Mouse (Mus musculus) myocyte (in vitro differentiated cells): ENCODE data around the gene Mta3. TPM values are rescaled to one million over a fixed set of nuclear protein-coding genes. Genes with fewer than 3 reads are reported as not detected.

Source experiments
- H3K27me3 ChIP-seq: one replicate; pipeline ENCODE4 v1.6.1; 2011; ENCODE audit not compliant: control insufficient read depth, insufficient read depth, insufficient read length
- H3K36me3 ChIP-seq: one replicate; pipeline ENCODE4 v1.6.1; 2011; ENCODE audit not compliant: control insufficient read depth, insufficient read depth
- H3K4me2 ChIP-seq: one replicate; pipeline ENCODE4 v1.6.1; 2011; ENCODE audit warnings: low read depth, control low read depth
- H3K4me3 ChIP-seq: one replicate; pipeline ENCODE4 v1.5.1; 2011; ENCODE audit warnings: mild to moderate bottlenecking, control low read depth, moderate library complexity
- H3K79me2 ChIP-seq: one replicate; pipeline ENCODE4 v1.6.1; 2011; ENCODE audit not compliant: control insufficient read depth, insufficient read depth
- H3ac ChIP-seq: one replicate; pipeline ENCODE4 v1.6.1; 2011; ENCODE audit not compliant: control insufficient read depth, insufficient read length
- CEBPB ChIP-seq: IDR thresholded peaks from 2 replicates; pipeline ENCODE4 v1.6.1; 2011; ENCODE audit warnings: mild to moderate bottlenecking, moderate library complexity; ENCODE audit not compliant: poor library complexity, insufficient read depth, severe bottlenecking
- E2F4 ChIP-seq: IDR thresholded peaks from one replicate; pipeline ENCODE4 v1.6.1; 2011; ENCODE audit warnings: mild to moderate bottlenecking, control low read depth, moderate library complexity; ENCODE audit not compliant: insufficient read depth
- MAX ChIP-seq: IDR thresholded peaks from one replicate; pipeline ENCODE4 v1.6.1; 2011; ENCODE audit warnings: low read depth, mild to moderate bottlenecking, control low read depth
- MYOD1 ChIP-seq, 3 experiments: IDR thresholded peaks; one replicate each; pipeline ENCODE4 v1.6.1; 2011; ENCODE audit warnings: control low read depth in 2 of 3, low read depth in 2 of 3, mild to moderate bottlenecking in 2 of 3, moderate library complexity in 1 of 3; ENCODE audit not compliant: insufficient read length in 2 of 3, control insufficient read depth in 1 of 3
- MYOG ChIP-seq, 3 experiments: IDR thresholded peaks; one replicate each; pipeline ENCODE4 v1.6.1; 2011; ENCODE audit warnings: control low read depth in 2 of 3, low read depth in 2 of 3, mild to moderate bottlenecking in 2 of 3; ENCODE audit not compliant: insufficient read length in 2 of 3, control insufficient read depth in 1 of 3, insufficient read depth in 1 of 3
- POLR2A ChIP-seq: IDR thresholded peaks from one replicate; pipeline ENCODE4 v1.6.1; 2011; ENCODE audit warnings: low read depth, mild to moderate bottlenecking, control low read depth, moderate library complexity; ENCODE audit not compliant: insufficient read length
- POLR2AphosphoS2 ChIP-seq: IDR thresholded peaks from one replicate; pipeline ENCODE4 v1.6.1; 2011; ENCODE audit warnings: low read depth, control low read depth; ENCODE audit not compliant: insufficient read length
- REST ChIP-seq: IDR thresholded peaks from one replicate; pipeline ENCODE4 v1.6.1; 2011; ENCODE audit warnings: mild to moderate bottlenecking, control low read depth, moderate library complexity; ENCODE audit not compliant: insufficient read depth, insufficient read length
- SRF ChIP-seq: IDR thresholded peaks from one replicate; pipeline ENCODE4 v1.6.1; 2011; ENCODE audit warnings: low read depth; ENCODE audit not compliant: control insufficient read depth, insufficient read length
- TCF12 ChIP-seq: IDR thresholded peaks from one replicate; pipeline ENCODE4 v1.6.1; 2011; ENCODE audit warnings: mild to moderate bottlenecking, control low read depth; ENCODE audit not compliant: poor library complexity, insufficient read depth, severe bottlenecking
- TCF3 ChIP-seq: IDR thresholded peaks from one replicate; pipeline ENCODE4 v1.6.1; 2011; ENCODE audit warnings: low read depth, control low read depth; ENCODE audit not compliant: insufficient read length
- USF1 ChIP-seq: IDR thresholded peaks from one replicate; pipeline ENCODE4 v1.6.1; 2011; ENCODE audit warnings: low read depth, mild to moderate bottlenecking, control low read depth, moderate library complexity
- polyA plus RNA-seq: library from polyadenylated mRNA; unstranded; fragments of >200 nt; fragmentation: generic; extraction: Trizol; gene quantifications from one replicate; pipeline ENCODE4 v1.2.1, GENCODE M21; 2012; ENCODE audit warnings: missing spikeins

The Mta3 gene
- polyA plus RNA-seq, 1 experiment: 30.6 TPM

DNA sequence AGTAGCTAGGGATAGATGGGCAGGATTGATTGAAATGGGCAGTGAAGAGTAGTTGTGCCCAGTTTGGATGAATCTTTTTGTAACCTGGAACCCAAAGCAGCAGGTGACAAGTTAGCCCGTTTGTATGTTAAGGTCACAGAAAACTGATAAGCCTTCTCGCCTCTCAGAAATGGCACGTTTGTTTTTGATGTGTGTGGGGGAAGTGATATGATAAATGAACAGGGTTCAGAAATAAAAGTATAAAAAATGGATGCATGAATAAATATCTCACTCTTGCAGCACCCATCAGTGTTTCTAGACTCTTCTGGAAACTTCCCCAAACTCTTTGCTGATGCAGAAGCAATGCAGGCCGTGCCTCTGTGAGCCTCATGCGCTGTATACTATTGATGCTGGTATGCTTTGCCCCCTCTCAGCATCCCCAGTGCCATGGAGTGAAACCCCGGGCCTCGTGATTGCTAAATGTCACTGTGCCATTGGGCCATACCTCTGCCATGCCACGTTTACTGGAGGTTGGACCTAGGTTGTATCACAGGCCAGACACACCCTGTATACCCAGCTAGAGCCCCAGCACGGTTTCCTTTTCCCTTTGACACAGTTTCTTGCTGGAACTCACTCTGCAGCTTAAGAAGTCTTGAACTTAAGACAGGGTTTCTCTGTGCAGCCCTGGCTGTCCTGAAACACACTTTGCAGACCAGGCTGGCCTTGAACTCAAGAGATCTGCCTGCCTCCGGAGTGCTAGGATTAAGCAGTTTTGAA is 41.6 kb downstream of the Mta3 start:
- no peaks in the 10 kb centered on the region for H3K27me3 ChIP-seq
- H3ac ChIP-seq: no peak overlapping the region
- H3K4me2 ChIP-seq: no peak overlapping the region
- H3K4me3 ChIP-seq: no peak overlapping the region
- TF ChIP-seq MYOG (IDR thresholded peaks at IDR 0.05; ENCODE audit: control insufficient read depth in 1 of 3, insufficient read depth in 1 of 3, insufficient read length in 2 of 3, low read depth in 2 of 3): no peak
- H3K79me2 ChIP-seq: no peaks in the 10 kb centered on the region
- no peaks in the 10 kb centered on the region for H3K36me3 ChIP-seq

DNA sequence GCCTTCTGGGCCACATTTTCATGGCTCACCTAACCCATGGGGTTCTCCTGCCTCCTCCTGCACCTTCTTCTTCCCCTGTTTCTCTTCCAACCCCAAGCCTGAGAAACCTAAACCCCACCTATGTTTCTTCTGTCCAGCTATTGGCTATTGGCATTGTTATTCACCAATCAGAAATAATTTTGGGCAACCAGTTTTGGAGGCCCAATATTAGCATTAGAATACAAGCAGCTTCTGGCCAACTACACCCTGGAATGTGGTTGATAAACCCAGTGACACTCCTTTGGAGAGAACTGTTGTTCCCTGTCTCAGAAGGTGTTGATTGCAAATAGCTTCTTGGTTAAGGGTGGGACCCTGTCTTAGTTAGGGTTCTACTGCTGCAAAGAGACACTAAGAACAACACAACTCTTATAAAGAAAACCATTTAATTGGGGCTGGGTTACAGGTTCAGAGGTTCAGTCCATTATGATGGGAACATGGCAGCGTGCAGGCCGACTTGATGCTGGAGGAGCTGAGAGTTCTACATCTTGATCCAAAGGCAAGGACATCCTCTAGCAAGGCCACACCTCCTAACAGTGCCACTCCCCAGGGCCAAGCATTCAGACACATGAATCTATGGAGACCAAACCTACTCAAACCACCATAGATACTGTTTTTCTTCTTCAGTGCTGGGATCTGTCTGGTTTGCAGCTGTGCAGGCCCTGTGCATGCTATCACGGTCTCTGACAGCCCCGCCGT is 44.4 kb downstream of the Mta3 start:
- no peaks in the 10 kb centered on the region for H3K36me3 ChIP-seq
- no peak overlapping the region for H3K4me3 ChIP-seq
- H3K4me2 ChIP-seq: no peak overlapping the region
- TF ChIP-seq POLR2AphosphoS2 (no peak), CEBPB (no peak), USF1 (no peak), MAX (no peak), REST (no peak), MYOG (IDR thresholded peaks at IDR 0.05; ENCODE audit: control insufficient read depth in 1 of 3, insufficient read depth in 1 of 3, insufficient read length in 2 of 3, low read depth in 2 of 3) (no peak), SRF (no peak), TCF12 (no peak), POLR2A (no peak), TCF3 (no peak), MYOD1 (IDR thresholded peaks at IDR 0.05; ENCODE audit: control insufficient read depth in 1 of 3, insufficient read length in 2 of 3, low read depth in 2 of 3) (no peak), E2F4 (no peak)
- no peak overlapping the region for H3ac ChIP-seq
- no peaks in the 10 kb centered on the region for H3K79me2 ChIP-seq
- H3K27me3 ChIP-seq: no peaks in the 10 kb centered on the region

DNA sequence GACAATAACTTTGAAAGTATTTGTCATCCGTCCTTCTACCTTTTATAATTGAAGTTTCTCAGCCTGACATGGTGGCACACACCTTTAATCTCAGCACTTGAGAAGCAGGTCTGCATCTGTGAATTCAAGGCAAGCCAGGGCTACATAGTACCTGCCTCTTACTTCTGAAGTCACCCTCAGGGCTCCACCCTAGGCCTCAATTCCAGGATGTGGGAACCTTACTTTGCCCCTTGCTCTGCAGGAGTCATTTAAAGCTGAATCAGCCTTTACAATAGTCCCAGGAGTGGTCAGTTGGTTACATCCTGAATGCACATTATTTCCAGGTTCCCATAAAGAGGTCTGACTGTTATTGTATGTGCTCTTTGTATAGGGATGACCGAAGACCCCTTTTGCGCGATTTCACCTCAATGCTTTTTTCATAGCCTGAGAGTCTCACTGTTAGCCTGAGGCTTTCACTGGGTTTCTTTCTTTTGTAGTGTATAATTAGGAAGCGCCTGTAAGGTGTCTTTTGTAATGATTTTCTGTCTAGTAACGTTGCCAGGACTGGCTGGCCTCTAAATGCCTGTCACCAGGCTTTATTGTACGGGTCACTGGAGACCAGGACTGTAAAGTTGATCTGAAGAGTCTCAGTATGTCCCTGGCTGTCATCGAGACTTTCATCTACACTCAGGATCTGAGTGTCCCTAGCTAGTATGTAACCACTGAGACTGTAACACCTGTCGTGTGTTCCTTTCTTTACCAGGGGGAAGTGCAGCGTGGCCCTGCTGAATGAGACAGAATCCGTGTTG is 47.3 kb downstream of the Mta3 start:
- no peak overlapping the region for H3K4me2 ChIP-seq
- H3K36me3 ChIP-seq: no peaks in the 10 kb centered on the region
- no peak overlapping the region for H3K4me3 ChIP-seq
- H3ac ChIP-seq: no peak overlapping the region
- TF ChIP-seq POLR2AphosphoS2: no peak
- no peaks in the 10 kb centered on the region for H3K79me2 ChIP-seq
- no peaks in the 10 kb centered on the region for H3K27me3 ChIP-seq

DNA sequence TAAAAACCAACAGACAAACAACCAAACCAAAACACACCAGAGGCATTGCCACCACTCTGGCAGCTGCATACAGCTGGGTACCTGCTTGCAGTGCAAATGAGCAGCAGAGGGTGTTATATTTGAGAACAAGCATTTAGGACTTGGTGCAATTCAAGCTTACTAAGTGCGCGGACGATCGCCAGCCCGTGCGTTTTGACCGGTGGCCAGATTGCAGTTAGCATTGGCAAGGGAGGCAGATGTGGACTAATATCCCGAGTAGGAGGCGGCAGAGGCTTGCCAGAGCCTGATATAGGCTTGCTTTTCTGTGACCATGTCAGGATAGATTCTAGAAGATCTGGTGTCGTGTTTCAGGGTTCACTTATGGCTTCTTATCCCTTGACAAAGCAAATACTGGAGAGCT is 52.1 kb downstream of the Mta3 start:
- Histone ChIP-seq H3K79me2 (no peaks in the 10 kb centered on the region), H3K4me2 (no peak overlapping the region), H3ac (no peak overlapping the region), H3K27me3 (no peaks in the 10 kb centered on the region), H3K4me3 (no peak overlapping the region), H3K36me3 (no peaks in the 10 kb centered on the region)
- TF ChIP-seq POLR2AphosphoS2 (no peak), CEBPB (no peak), MYOG (IDR thresholded peaks at IDR 0.05; ENCODE audit: control insufficient read depth in 1 of 3, insufficient read depth in 1 of 3, insufficient read length in 2 of 3, low read depth in 2 of 3) (no peak)

DNA sequence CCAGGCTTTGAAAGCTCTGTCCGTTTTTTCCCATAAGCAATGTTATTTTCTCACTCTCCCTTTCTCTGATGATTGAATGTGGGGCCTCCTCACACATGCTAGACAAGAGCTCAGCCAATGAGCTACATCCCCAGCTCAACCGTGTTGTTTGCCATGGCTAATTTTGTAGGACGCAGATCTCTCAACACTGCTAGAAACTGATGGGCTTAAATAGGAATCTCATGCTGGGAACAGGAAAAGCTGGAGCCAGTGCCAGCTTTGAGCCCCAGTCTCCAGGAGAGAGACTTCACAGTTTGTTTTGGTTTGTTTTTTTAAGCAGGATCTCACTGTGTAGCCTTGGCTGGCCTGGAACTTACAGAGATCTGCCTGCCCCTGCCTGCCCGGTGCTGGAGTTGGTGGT is 53.6 kb downstream of the Mta3 start:
- Histone ChIP-seq H3K36me3 (no peaks in the 10 kb centered on the region), H3K27me3 (no peaks in the 10 kb centered on the region), H3K79me2 (no peaks in the 10 kb centered on the region), H3K4me2 (no peak overlapping the region), H3K4me3 (no peak overlapping the region), H3ac (no peak overlapping the region)
- TF ChIP-seq MYOD1 (IDR thresholded peaks at IDR 0.05; ENCODE audit: control insufficient read depth in 1 of 3, insufficient read length in 2 of 3, low read depth in 2 of 3) (no peak), MYOG (IDR thresholded peaks at IDR 0.05; ENCODE audit: control insufficient read depth in 1 of 3, insufficient read depth in 1 of 3, insufficient read length in 2 of 3, low read depth in 2 of 3) (no peak), TCF12 (no peak), MAX (no peak), SRF (no peak), E2F4 (no peak), POLR2A (no peak), USF1 (no peak), POLR2AphosphoS2 (no peak), TCF3 (no peak), REST (no peak), CEBPB (no peak)
